Mouse (Mus musculus): ENCODE results near the gene Rassf3. TPM values are rescaled to one million over a fixed set of nuclear protein-coding genes. Genes with fewer than 3 reads are reported as not detected.

Rassf3 gene
- polyA plus RNA-seq, 1 experiment from 2014 or later = 52.7 TPM

DNA sequence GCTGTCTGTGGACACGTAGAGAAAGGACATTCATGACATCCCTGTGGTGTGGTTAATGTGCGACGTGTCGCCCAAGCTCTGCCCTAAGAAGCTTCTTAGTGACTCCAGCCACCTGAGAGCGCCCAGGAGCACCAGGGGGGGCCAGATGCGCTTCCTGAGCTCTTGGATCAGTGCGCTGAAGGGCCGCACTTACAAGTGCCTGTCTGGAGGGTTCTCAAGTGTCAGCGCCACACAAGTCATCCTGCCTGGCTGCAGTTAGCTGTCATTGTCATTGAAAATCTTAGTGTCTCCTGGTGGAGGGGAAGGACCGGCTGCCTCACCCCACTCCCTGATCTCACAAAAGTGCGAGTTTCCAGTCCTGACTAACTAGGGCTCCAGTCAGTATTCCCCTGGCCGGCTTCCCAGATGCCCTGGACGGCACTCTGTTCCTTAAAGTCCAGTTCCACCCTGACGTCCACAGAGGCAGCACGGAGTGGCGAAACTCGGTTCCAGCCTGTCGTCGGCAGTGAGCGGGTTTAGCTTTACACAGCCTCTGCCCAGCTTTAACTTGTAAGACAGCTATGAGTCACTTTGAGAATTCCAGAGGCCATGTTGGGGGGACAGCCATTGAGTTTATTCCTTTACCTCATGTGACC, 80.5 kb downstream of the Rassf3 start:
- peaks cover 59% of the 10 kb centered on the region for H3K36me3 ChIP-seq (ENCODE audit: inconsistent target)
- WGBS (ENCODE audit: missing documents) = 92% methylated on average over 19 of the region's 20 CpGs
- no peak overlapping the region for H3K4me3 ChIP-seq (ENCODE audit: inconsistent target)
- no peaks in the 10 kb centered on the region for H3K79me2 ChIP-seq (ENCODE audit: inconsistent target)
- H3K27ac ChIP-seq = no peak overlapping the region

DNA sequence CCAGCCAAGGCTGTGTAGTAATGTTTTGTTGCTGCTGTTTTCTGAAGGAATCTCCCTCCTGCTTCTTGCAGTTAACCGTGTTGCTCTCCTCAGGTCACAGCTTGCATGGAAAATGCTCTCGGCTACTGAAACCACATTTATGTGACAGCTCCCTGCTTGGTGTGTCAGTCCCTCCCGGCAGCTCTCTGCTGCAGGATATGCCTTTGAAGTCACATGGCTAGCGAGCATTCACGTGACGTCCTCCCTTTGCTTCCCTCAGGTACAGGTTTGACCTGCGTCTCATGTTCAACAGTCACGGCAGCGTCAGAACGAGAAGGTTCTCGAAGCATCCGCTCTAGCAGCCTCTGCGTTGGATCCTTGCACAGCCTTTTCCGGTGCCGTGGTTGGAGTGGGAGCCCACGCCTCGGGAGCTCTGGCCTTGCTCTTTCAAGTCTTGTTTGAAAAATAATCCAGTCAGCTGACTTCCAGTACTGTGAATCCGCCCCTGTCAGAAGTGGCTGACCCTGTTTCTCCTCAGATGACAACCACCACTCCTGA, 81.3 kb downstream of the Rassf3 start:
- Histone ChIP-seq H3K36me3 (ENCODE audit: inconsistent target) (peaks cover 67% of the 10 kb centered on the region), H3K79me2 (ENCODE audit: inconsistent target) (no peaks in the 10 kb centered on the region; the same call in 1 of the 2 replicates), H3K27ac (no peak overlapping the region), H3K4me3 (ENCODE audit: inconsistent target) (no peak overlapping the region)
- 97% methylated on average over 16 of the region's 18 CpGs for WGBS (ENCODE audit: missing documents)

- H3K79me2 ChIP-seq (ENCODE audit: inconsistent target) = no peaks in the 10 kb centered on the region; the same call in 1 of the 2 replicates
- H3K36me3 ChIP-seq (ENCODE audit: inconsistent target) = peaks cover 73% of the 10 kb centered on the region
- no peak overlapping the region for H3K27ac ChIP-seq
- 88% methylated on average over 6 of the region's 6 CpGs for WGBS (ENCODE audit: missing documents)
- H3K4me3 ChIP-seq (ENCODE audit: inconsistent target) = no peak overlapping the region
Observed at GRCm38 (mm10) chr10:121394270-121394669, 81.9 kb downstream of the Rassf3 start.

GRCm38 (mm10) chr10:121391901-121392300, 84.2 kb downstream of the Rassf3 start:
- H3K4me3 ChIP-seq (ENCODE audit: inconsistent target) = no peak overlapping the region
- peaks cover 97% of the 10 kb centered on the region for H3K36me3 ChIP-seq (ENCODE audit: inconsistent target)
- WGBS (ENCODE audit: missing documents) = 95% methylated on average over 8 of the region's 8 CpGs
- no peaks in the 10 kb centered on the region; the same call in 1 of the 2 replicates for H3K79me2 ChIP-seq (ENCODE audit: inconsistent target)
- H3K27ac ChIP-seq = no peak overlapping the region

DNA sequence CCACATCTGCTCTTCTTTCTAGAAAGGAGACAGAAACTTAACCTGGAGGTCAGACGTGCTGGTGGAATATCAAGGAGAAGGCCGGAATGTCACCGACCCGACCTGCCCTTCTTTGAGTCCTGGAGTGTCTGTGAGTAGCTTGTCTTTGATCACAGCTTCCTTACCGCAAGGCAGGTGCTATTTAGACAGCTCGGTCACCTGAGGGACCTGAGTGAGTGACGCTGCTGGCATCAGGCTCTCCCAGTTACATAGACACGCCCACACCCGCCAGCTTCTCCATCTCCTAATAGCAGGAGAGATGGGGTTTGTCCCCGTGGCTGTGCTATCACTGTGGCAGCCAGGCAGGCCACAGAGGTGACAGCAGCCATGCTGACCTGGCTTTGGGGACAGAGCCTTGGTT, 85.5 kb downstream of the Rassf3 start:
- H3K36me3 ChIP-seq (ENCODE audit: inconsistent target) = peaks cover 100% of the 10 kb centered on the region
- WGBS (ENCODE audit: missing documents) = 88% methylated on average over 8 of the region's 10 CpGs
- no peak overlapping the region for H3K4me3 ChIP-seq (ENCODE audit: inconsistent target)
- no peak overlapping the region for H3K27ac ChIP-seq
- peaks cover 2% of the 10 kb centered on the region; the same call in 1 of the 2 replicates for H3K79me2 ChIP-seq (ENCODE audit: inconsistent target)

DNA sequence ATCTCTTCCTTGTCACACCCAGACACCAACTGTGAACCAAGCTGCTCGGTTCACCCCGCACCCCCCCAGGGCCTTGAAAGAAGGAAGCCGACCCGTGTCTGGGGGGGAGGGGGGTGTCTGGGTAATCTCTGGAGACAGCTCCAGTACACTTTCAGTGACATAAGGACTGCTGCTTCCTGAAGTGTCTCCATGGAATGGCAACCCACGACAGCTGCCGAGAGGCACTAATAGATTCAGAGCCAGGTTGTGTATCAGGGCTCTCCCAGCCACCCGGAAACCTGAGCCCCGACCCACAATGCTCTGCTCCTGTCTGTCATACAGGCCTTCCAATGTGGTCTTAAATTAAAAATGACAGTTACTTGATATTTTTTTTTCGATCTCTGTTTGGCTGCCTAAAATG, 89.8 kb downstream of the Rassf3 start:
- WGBS (ENCODE audit: missing documents) = 89% methylated on average over 8 of the region's 9 CpGs
- peaks cover 100% of the 10 kb centered on the region for H3K36me3 ChIP-seq (ENCODE audit: inconsistent target)

DNA sequence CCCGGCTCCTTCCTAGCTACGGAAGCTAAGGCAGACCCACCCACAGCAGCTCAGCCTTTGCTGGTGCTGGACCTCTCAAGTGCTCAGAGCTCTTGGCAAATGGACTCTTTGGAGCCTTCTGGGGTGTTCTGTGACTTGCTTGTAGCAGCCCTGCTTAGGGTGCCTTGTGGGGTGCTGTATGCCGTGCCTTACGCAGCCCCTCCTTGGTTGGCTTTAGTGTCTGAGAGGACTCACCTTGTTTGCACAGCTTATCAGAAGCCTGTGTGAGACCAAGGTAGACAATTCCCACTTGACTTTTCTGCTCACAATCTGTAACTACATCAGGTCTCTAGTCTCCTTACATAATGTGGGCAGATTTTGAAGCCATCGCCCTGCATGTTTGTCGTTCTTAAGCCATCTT, 90.5 kb downstream of the Rassf3 start:
- 91% methylated on average over 6 of the region's 6 CpGs for WGBS (ENCODE audit: missing documents)
- peaks cover 100% of the 10 kb centered on the region for H3K36me3 ChIP-seq (ENCODE audit: inconsistent target)
- peaks cover 48% of the 10 kb centered on the region; the same call in 1 of the 2 replicates for H3K79me2 ChIP-seq (ENCODE audit: inconsistent target)
- no peak overlapping the region for H3K4me3 ChIP-seq (ENCODE audit: inconsistent target)
- H3K27ac ChIP-seq = no peak overlapping the region

More for the DNA sequence above, 89.8 kb downstream of the Rassf3 start:
- no peak overlapping the region for H3K4me3 ChIP-seq (ENCODE audit: inconsistent target)
- H3K27ac ChIP-seq = no peak overlapping the region
- peaks cover 42% of the 10 kb centered on the region; the same call in 1 of the 2 replicates for H3K79me2 ChIP-seq (ENCODE audit: inconsistent target)

DNA sequence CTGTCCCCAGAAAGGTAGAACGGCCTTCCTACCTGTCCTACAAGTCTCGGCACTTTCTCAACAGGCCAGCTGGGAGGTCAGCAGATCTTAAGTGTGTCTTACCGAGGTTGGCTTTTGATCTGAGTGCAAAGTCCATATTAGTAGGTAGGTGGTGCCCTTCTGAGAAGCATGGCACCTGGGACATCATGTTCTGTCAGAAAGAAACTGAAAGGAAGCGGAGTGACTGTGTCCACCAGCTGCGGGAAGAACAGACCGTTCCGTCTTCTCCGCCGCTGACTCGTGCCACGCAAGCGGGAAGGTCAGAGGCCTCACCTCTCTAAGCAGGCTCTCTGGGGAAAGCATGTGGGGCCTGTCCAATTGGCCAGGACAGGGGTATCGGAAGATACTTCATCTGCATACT, 91.4 kb downstream of the Rassf3 start:
- peaks cover 100% of the 10 kb centered on the region for H3K36me3 ChIP-seq (ENCODE audit: inconsistent target)
- WGBS (ENCODE audit: missing documents) = 96% methylated on average over 13 of the region's 13 CpGs

DNA sequence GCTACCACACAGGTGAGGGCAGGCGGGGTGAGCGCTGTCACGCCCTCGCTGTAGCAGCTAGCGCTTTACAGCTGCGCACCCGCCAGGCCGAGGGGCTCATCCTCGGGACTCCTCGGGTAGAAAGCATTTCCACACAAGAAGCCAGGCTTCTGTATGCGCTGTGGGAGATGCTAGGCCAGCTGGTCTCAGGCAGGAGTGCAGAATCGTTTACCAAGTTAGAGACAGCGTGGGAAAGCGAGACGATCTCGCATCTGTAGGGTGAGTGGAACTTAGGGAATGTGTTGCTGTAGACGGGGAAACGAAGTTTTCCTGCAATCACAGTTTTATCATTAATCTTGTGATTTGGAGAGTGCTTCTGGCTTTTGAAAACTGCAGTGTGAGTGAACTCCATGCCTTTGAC, 94.9 kb downstream of the Rassf3 start:
- Histone ChIP-seq H3K36me3 (ENCODE audit: inconsistent target) (peaks cover 99% of the 10 kb centered on the region), H3K4me3 (ENCODE audit: inconsistent target) (no peak overlapping the region), H3K27ac (no peak overlapping the region), H3K79me2 (ENCODE audit: inconsistent target) (peaks cover 91% of the 10 kb centered on the region; the same call in 1 of the 2 replicates)
- WGBS (ENCODE audit: missing documents) = 89% methylated on average over 16 of the region's 18 CpGs

More for the DNA sequence above, 91.4 kb downstream of the Rassf3 start:
- no peak overlapping the region for H3K4me3 ChIP-seq (ENCODE audit: inconsistent target)
- H3K79me2 ChIP-seq (ENCODE audit: inconsistent target) = peaks cover 58% of the 10 kb centered on the region; the same call in 1 of the 2 replicates
- H3K27ac ChIP-seq = no peak overlapping the region

GRCm38 (mm10) chr10:121379387-121379786, 96.8 kb downstream of the Rassf3 start:
- Histone ChIP-seq H3K4me3 (ENCODE audit: inconsistent target) (no peak overlapping the region), H3K79me2 (ENCODE audit: inconsistent target) (peaks cover 94% of the 10 kb centered on the region), H3K36me3 (ENCODE audit: inconsistent target) (peaks cover 88% of the 10 kb centered on the region), H3K27ac (no peak overlapping the region)
- 91% methylated on average over 3 of the region's 3 CpGs for WGBS (ENCODE audit: missing documents)

- Histone ChIP-seq H3K36me3 (ENCODE audit: inconsistent target) (peaks cover 65% of the 10 kb centered on the region), H3K4me3 (ENCODE audit: inconsistent target) (no peak overlapping the region), H3K79me2 (ENCODE audit: inconsistent target) (peaks cover 96% of the 10 kb centered on the region), H3K27ac (0 out of 2 replicates have a peak overlapping the region, but pooled peaks have one; percentile 4)
- WGBS (ENCODE audit: missing documents) = 82% methylated on average over 21 of the region's 24 CpGs
Observed at GRCm38 (mm10) chr10:121376530-121377271, 99.4 kb downstream of the Rassf3 start.

DNA sequence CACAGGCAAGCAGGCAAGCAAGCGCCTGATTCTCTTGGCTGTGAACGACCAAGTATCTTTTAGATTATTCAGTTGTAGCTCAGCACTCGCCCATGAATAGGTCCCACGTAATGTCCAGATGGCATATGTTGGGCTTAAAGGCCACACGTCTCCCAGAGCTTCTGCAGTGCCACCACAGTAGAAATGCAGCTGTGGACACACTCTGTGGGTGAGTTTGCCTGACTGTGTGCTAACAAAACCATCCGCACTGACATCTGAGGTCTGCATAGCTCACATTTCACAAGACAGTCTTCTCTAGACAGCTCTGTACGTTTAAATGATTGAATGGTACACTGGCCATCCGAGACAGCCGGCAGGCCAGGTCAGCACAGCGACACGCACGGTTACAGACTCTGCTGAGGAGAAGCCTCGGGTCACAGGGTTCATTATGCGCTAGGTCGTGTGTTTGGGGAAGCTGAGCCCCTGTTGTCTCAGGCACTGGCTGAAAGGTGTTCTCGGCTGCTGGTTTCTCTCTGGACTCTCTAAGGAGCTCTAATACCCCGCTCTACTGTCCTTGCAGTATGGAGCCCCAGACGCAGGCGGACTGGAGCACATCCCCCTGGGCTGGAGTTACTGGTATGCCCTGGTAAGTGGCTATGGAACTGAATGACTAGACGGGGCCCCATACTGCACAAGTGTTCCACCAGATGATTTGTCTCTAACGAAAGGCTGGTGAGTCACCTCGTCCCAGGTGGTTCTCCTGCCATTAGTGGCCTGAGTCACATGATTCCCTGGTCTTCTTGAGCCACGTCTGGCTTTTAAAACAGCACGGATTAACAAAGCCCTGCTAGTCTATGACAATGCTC, 100.3 kb downstream of the Rassf3 start:
- Histone ChIP-seq H3K36me3 (ENCODE audit: inconsistent target) (peaks cover 62% of the 10 kb centered on the region), H3K27ac (peak overlapping the region; percentile 72; the same call in 1 of the 2 replicates), H3K4me3 (ENCODE audit: inconsistent target) (no peak overlapping the region), H3K79me2 (ENCODE audit: inconsistent target) (peaks cover 96% of the 10 kb centered on the region)
- WGBS (ENCODE audit: missing documents) = 87% methylated on average over 23 of the region's 24 CpGs

DNA sequence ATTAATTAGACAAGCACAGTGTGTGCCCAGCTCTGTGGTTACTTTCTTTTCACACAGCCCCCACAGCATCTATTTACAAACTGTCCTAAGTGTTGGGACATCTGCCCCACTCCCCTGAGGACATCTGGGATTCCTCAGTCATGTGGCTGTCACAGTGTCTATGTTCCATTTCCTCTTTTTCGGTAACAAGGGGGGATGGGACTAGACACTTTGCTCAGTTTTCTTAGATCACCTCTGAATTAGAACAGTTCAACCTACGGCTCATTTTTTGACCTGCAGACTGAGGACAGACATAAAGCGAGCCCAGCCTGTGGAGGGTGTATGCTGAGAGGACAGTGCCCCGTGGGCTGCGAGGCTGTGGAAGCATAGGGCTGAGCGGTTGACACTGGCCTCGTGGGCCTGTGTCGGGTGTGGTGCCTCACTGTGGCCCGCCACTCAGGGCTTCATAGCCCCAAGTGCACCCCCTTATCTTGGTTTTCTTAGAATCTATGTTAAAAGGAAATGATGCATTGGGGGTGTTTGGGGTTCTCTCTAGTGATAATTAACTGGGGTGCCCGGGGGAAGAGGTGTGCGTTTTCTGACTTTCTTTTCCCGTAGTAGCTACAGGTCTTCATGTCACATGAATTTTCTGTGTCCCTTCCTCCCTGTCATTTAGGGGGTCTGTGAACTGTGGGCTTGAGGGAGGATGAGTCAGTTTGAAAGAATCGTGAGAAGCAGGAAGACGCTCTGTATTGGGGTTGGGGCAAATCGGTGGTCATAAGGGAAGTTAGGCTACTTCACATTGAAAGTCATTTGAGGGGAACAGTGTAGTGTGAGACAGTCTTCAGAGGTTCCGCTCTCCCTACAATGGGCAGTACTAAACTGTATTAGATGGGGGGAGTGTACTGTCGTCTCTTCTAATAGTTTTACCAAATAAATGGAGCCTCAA, 101.2 kb downstream of the Rassf3 start:
- Histone ChIP-seq H3K79me2 (ENCODE audit: inconsistent target) (peaks cover 96% of the 10 kb centered on the region), H3K4me3 (ENCODE audit: inconsistent target) (no peak overlapping the region), H3K27ac (peak overlapping the region; percentile 72), H3K36me3 (ENCODE audit: inconsistent target) (peaks cover 60% of the 10 kb centered on the region)
- WGBS (ENCODE audit: missing documents) = 58% methylated on average over 16 of the region's 17 CpGs
